Mouse (Mus musculus) megakaryocyte-erythroid progenitor cell, adult 5-6 weeks (primary cell): ENCODE data around the gene Gm21833. TPM values are rescaled to one million over a fixed set of nuclear protein-coding genes. Genes with fewer than 3 reads are reported as not detected.
"Not testable (repeated sequence)": the region's sequence is repeated elsewhere in the genome, so short reads cannot be mapped to it uniquely, and the experiment has no call there.

ENCODE experiments used
- ATAC-seq: replicated peaks from 2 replicates; pipeline ENCODE4 v1.8.0; 2016; ENCODE audit warnings: mild to moderate bottlenecking, inconsistent platforms; ENCODE audit not compliant: severe bottlenecking, poor library complexity, low FRiP score, low TSS enrichment
- total RNA-seq, 2 experiments: library from RNA; stranded (forward) in 1 of 2; stranded (reverse) in 1 of 2; fragments of 200-1000, 215-1000 nt in 1 of 2; fragments of >200 nt in 1 of 2; fragmentation: Nextera tagmentation in 1 of 2; gene quantifications; 2 replicates each; pipeline ENCODE4 v1.2.3; 2014 to 2017

Gene Gm21833
- total RNA-seq (2014; fragmentation: Nextera tagmentation) (not detected in 2 replicates), total RNA-seq (2017) (not detected in 2 replicates)

DNA sequence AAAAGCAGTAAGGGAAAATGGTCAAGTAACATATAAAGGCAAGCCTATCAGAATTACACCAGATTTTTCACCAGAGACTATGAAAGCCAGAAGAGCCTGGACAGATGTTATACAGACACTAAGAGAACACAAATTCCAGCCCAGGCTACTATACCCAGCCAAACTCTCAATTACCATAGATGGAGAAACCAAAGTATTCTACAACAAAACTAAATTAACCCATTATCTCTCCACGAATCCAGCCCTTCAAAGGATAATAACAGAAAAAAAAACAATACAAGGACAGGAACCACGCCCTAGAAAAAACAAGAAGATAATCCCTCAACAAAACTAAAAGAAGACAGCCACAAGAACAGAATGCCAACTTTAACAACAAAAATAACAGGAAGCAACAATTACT, at the start of gene Gm21833:
TSS of gene Gm21833 (plus strand) at position 301 of the 400 bp plus-strand sequence.
- not testable (repeated sequence) for ATAC-seq

DNA sequence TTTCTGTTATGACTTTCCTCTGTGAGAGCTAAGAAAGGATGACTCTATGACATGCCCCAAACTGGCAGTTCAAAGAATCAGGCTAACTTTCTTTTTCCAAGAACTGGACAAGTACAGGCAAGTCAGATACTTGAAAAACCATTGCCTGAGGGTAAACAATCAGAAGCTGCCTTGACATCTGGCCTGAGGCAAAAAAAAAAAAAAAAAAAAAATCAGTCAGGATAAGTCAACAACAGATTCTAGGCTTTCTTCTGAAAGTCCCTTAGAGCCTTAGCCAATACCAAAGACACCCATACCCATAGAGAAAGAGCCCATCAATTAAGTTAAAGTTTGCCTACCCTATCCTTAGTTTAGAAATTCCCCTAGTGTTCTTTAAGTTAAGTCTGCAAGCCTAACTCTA, 38.7 kb upstream of the Gm21833 start:
- ATAC-seq = no peak

DNA sequence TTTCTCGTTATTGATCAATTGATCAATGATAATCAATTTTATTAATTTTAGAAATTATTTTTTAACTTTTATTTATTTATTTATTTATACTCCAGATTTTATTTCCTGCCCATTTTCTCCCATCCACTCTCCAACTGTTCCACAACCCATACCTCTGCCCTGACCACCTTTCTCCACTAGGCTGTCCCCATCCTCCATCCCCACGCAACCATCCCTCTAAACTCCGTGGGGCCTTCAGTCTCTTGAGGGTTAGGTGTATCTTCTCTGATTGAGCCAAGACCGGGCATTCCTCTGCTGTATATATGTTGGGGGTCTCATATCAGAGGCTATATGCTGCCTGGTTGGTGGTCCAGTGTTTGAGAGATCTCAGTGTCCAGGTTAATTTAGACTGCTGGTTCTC, 31.7 kb upstream of the Gm21833 start:
- no peak for ATAC-seq

DNA sequence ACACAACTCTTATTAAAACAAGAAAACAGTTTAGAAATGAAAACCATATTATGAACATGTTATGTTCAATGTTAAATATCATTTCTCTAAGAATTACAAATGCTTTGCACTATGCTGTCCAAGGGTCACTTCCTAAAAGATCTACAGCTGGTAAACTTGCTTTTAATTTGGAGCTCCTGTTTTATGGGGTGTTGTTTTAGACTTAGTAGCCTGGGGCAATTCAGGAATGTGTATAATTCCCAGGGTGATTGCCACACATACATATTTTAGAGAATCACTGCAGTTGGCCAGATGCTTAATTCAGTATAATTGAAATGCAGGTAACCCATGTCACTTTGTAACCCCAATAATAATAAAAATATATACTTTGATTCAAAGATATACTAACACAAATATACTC, 12.9 kb upstream of the Gm21833 start:
- no peak for ATAC-seq

DNA sequence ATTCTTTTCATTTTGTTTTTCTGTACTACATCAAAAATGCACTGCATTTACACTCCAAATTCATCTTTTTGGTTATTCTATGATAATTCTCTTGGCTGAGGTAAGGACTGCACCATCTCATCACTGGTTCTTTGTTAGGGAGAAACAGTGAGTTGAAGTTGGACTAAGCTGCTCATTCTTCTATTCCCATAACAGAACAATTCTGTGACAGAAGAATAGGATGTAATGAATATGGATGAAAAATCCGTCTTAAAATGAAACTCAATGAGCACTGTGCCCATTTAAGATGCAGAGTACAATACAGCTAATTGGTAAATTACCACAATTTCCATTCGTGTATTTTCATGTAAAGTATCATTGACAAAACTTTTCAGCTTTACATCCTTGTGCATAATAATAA, 11.6 kb upstream of the Gm21833 start:
- ATAC-seq = no peak

DNA sequence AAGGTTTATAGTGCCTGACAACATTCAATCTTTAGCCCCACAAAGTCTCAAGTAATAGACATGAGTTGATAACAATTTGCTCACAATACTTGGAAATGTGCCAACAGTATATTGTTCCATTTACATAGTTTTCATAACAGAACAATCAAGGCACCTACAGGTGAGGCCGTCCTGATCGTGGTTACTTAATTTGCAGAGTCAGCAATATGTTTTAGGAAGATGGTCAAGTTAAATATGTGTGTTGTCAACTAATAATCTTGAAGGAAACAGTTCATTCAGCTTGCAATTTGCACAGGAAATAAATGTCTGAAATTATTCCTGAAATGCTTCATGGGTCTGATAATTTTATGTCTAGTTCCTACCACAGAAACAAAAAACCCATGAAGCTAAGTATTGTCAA, 27.6 kb downstream of the Gm21833 start:
- ATAC-seq = no peak

DNA sequence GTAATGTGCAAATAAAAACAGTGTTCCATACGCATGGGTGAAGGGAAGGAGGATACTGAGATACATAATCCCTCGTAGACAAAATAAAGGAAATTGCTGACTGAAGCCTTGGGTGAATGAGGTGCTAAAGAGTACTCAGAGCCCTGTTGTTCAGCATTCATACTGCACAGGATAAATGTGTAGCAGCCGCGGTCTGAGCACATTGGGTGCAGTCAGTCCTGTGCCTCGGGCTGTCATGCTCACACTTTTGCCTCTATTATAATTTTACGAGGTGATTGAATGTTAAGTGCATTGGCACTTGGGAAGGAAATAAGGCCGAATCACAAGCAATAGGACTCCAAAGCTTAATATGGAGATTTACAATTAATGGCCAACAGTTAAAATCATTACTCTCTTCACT, 36.4 kb downstream of the Gm21833 start:
- no peak for ATAC-seq
